Mouse (Mus musculus) frontal cortex, postnatal 36 days (tissue): ENCODE measurements at regions not wholly inside any gene's neighbourhood (a gene's known extent, or its start where the extent isn't known, plus 50 kb on each side); places are given as distances from the start of the nearest gene placed in this dataset.
A peak's percentile ranks its signal among the peaks of the same experiment; 100 is the strongest.

Source experiments
- DNase-seq, 2 experiments: peaks; one replicate each; pipeline ENCODE4 v3.0.0; 2022; ENCODE audit warnings: low spot score in 2 of 2

GRCm38 (mm10) chr2:59406976-59407375 lies 77.5 kb upstream of the Dapl1 start:
- no peak for DNase-seq

- DNase-seq, result peak; percentile 26 to 35
These were observed 76.9 kb upstream of the Dapl1 start for GRCm38 (mm10) chr2:59407512-59407988.

- no peak for DNase-seq
These were observed 76.3 kb upstream of the Dapl1 start for GRCm38 (mm10) chr2:59408040-59408587.

- DNase-seq, result no peak
These were observed 69.8 kb upstream of the Dapl1 start for GRCm38 (mm10) chr2:59414612-59415011.

- DNase-seq, result no peak
These were observed 67.8 kb upstream of the Dapl1 start for GRCm38 (mm10) chr2:59416491-59417195.

- DNase-seq, result no peak
These were observed 67.0 kb upstream of the Dapl1 start for GRCm38 (mm10) chr2:59417384-59417955.

- no peak for DNase-seq
These were observed 64.0 kb upstream of the Dapl1 start for GRCm38 (mm10) chr2:59420496-59420895.

- DNase-seq, result no peak
These were observed 61.9 kb upstream of the Dapl1 start for GRCm38 (mm10) chr2:59422291-59423242.

- DNase-seq, result no peak
These were observed 60.2 kb upstream of the Dapl1 start for GRCm38 (mm10) chr2:59424205-59424604.

- peak; percentile 38 to 52 for DNase-seq
These were observed 59.7 kb upstream of the Dapl1 start for GRCm38 (mm10) chr2:59424729-59425128.

- no peak for DNase-seq
These were observed 58.6 kb upstream of the Dapl1 start for GRCm38 (mm10) chr2:59425876-59426275.

- DNase-seq, result no peak
These were observed 53.0 kb upstream of the Dapl1 start for GRCm38 (mm10) chr2:59431466-59431865.

- DNase-seq, result no peak
These were observed 52.6 kb upstream of the Dapl1 start for GRCm38 (mm10) chr2:59431867-59432266.
